Mouse (Mus musculus): ENCODE measurements at regions not wholly inside any gene's neighbourhood (a gene's known extent, or its start where the extent isn't known, plus 50 kb on each side); places are given as distances from the start of the nearest gene placed in this dataset.

DNA sequence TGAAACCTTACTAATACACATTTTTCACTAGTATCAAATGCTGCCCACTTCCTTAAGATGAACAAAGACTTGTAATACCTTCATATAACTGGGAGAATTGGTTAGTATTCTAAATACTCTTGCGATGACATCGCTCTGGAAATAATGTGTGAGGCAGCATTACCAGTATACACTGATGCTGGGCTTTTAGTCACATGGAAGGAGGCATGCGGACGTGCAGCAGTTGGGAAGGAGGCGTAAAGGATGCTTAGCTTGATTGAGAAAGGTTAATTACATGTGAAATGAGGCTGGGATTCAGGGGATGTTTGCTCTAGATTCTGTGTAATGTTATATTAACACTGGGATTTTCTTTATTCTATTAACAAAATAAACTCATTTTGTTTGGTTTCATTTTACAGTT lies 221.5 kb upstream of the Galnt5 start:
- TF ChIP-seq CTCF (IDR thresholded peaks at IDR 0.05; ENCODE audit: low read depth, low read length) (no peak), POLR2A (IDR thresholded peaks at IDR 0.05; ENCODE audit: extremely low read depth, insufficient read depth, low read length) (no peak)
